Mouse (Mus musculus) cerebellum, postnatal 14 days (tissue): ENCODE measurements around the gene Rpl39.
"Not testable (repeated sequence)": the region's sequence is repeated elsewhere in the genome, so short reads cannot be mapped to it uniquely, and the experiment has no call there.

Source experiments
- DNase-seq, 2 experiments: peaks; one replicate each; pipeline ENCODE4 v3.0.0; 2021; ENCODE audit warnings: mixed read lengths in 2 of 2

Rpl39 gene

DNA sequence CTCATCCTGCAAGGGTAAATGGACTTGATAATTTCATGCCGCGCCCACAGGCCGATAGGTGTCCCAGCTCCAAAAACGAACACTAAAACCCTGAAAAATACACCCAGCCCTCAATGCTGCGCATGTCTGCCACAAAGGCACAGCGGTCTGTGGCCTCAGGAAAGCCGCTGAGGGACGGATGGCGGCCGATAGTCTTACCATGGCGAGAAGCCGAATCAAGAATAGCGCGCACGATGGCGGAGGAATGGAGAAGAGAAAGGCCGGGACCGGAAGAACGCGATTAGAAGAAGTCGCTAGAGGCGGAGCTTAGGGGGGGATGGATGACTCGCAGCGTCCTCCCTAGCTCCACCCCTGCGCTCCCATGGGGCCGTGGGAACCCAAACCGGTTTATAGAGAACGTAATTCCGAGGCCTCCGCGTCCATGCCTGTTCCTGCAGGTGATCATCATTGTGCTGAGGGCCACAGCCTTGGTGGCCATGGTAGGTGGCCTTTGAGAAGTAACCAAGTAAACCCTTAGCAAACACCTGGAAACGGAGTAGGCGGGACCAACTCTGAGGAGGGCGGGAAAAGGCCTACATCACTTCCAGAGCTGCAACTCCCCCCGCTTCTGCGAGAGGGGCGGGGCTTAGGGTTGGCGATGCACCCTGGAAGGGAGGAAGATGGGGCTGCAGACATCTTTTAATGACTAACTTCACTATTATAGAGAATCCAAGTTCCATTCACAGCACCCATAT is at the start of gene Rpl39:
Gene Rpl39, minus strand, starts transcription at position 476 of the 734 bp plus-strand sequence.
- peak; percentile 87 to 88 for DNase-seq

DNA sequence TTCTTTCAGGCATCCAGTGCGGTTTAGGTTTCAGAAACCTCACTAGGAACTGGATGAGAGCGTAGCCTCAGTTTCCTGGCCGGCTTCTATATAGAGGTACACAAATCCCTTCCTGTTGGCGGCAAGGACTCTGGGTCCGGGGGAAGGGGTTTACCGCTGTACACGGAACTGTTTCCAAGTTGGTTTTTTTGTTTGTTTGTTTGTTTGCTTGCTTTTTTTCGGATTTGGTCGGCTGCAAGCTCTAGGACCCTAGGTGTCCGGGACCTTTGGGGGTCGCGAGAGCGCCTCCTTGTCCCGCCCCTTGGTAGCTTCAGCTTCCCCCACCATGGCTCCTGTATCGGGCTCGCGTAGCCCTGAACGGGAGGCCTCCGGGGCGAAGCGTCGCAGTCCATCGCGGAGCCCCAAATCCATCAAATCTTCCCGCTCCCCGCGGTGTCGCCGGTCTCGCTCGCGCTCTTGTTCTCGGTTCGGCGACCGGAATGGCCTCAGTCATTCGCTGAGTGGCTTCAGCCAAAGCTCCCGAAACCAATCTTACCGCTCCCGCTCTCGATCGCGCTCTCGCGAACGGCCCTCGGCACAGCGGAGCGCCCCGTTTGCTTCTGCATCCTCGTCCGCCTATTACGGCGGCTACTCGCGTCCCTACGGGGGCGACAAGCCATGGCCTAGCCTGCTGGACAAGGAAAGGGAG is 41.6 kb upstream of the Rpl39 start, which contains the start of gene Nkap:
Gene Nkap, plus strand, starts transcription at position 125 of the 688 bp plus-strand sequence.
- peak; percentile 85 for DNase-seq

DNA sequence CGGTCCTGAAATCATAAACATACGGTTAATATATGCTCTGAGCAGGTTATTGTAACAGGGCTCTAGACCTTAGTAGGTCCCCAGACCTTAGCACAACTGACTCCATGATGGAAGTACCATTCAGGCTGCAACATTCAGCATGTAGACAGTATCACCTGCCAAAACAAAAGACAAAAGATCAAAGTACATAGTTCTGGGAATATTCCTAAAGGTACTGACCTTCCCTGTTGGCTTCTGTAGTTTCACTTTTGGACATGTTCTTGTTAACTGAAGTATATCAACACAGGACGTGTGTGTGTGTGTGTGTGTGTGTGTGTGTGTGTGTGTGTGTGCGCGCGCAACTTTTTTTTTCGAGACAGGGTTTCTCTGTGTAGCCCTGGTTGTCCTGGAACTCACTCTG is 40.3 kb upstream of the Rpl39 start:
- DNase-seq: no peak

DNA sequence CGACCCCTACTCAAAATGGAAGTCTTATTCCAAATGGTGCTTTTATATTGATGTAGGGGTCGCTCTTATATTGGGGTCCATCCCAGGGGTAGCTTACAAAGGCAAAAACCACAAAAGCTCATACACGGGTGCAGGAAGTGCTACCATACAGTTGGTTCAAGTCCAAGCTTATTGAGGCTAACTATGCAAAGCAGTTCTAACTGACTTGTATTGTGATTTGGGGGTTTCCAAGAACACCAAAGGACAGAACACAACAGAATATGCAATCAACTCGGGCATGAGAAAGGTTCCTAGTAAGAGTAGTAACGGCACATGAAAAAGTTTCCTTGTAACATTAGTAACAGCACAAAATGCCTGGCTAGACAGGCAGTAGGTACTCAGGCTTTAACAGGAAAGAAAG is 35.0 kb upstream of the Rpl39 start:
- no peak for DNase-seq

DNA sequence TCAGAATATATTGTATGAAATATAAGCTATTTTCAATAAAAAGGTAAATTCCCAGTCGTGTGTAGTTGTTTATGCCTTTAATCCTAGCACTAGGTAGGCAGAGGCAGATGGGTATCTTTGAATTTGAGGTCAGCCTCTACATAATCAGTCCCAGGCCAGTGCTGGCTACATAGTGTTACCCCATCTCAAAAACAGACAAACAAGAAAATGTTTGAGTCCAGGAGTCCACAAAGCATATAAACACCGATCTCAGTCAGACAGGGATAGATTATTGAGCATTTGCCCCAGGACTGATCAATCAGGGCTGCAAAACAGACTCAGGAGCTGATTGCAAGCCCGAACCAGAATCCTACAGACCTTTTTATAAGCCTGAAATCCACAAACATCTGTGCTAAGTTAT is 34.4 kb upstream of the Rpl39 start:
- DNase-seq: no peak

DNA sequence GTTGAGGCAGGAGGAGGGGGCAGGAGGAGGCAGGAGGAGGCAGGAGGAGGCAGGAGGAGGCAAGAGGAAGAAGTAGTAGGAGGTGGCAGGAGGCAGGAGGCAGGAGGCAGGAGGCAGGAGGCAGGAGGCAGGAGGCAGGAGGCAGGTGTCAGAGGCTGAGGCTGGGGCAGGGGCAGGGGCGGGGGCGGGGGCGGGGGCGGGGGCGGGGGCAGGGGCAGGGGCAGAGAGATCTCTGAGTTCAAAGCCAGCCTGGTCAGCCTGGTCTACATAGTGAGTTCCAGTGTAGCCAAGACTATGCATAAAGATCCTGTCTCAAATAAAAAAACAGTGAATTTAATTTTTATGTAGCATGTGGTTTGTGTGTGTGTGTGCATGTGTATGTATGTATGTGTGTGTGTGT is 31.9 kb upstream of the Rpl39 start:
- no peak for DNase-seq

DNA sequence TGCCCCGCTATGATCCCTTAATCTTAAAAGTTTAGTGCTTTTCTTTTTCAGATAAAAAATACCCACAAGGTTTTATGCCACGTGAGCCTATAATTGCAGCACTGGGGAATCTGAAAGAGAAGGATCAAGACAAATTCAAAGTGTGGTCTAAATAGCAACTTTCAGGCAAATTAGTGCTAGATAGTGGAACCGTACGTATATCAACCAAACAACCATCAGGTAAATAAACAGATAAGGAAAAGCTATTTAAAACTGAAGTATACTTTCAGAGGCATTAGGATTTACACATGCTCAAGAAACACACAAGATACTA is 25.6 kb upstream of the Rpl39 start:
- no peak for DNase-seq

DNA sequence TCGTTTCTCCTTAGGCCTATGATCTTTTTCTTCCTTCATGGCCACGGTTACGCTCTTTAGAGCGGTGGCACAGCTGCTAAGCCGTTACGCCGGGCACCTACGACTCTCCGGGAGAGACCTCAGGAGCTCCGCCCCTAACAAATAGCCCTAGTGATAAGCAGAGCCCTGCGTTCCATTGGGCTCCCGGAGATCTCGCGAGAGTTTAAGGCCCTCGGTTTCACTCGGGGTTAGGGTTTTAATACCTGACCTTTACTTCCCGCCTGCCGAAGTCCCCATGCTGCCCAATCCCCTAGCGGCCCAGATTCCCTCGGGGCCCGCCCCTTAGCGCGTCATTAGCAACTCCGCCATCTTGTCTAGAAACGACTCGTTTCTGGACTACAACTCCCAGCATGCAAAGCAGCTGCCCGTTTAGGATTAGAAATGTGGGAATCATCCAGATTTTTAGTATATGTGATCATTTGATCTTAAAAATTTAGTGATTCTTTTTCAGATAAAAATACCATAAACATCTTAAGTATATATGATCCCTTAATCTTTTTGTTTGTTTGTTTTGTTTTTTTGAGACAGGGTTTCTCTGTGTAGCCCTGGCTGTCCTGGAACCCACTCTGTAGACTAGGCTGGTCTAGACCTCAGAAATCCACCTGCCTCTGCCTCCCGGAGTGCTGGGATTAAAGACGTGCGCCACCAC is 25.1 kb upstream of the Rpl39 start, which contains the start of gene Upf3b:
Gene Upf3b, minus strand, starts transcription at position 130 of the 688 bp plus-strand sequence.
- DNase-seq: peak; percentile 91

DNA sequence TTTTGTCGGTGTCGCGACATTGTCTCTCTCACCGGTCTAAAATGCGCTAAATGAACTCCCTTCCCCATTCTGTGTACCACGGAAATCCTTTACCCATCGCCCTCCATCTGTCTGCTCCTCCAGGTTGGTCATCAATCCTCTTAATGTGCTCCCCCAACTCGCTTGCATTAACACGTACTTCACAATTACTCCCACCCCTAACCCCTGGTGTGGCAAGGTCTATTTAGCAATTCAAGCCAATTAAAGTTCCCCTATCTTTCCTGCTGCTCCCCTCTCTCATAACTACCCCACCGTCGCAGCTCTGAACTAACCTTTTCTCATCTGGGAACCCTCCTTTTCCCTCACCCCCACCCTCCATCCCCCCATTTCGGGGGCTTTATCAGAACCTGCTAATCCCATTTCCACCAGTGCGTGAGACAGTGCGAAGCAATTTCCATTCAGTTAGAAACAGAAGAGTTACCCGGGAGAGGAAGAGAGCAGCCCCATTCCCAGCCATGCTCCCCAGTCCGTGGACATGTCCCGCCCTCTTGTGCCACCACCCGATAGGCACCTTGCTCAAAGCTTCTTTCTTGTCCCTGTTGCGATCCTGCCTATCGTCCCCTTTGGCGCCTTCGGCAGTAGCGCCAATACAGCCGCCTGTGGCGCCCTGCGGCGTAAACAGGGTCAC is 24.5 kb upstream of the Rpl39 start:
- no peak for DNase-seq

DNA sequence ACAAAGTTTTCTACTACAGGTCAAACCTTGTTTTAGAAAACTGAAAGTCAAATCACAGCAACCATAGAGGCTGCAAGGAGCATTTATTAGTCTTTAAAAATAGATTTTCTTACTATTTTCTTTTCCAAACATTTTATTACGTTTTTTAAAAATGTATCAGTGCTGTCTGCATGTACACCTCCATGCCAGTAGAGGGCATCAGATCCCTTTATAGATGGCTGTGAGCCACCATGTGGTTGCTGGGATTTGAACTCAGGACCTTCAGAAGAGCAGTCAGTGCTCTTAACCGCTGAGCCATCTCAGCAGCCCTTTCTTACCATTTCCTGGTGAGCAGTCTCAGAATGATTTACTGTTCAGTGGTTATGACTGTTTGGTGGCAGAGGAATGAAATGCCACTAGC is 18.6 kb upstream of the Rpl39 start:
- no peak for DNase-seq

DNA sequence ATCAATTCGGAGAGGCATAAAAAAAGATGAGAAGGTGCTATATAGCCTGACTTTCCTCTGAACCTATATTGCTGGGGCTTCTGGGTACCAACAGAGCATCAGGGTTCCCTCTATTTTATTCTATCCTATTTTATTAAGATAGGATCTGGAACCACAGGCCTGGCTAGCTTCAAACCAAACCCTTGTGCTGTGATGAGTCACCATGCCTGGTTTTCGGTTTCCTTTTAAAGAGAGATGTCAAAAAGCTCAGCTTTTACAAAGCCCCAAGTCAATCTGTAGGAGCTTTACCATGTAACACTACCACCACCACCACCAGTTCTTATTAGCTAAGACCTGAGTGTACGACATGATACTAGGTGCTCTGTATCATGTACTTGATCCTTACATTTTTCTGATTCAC is 13.5 kb upstream of the Rpl39 start:
- DNase-seq: no peak

DNA sequence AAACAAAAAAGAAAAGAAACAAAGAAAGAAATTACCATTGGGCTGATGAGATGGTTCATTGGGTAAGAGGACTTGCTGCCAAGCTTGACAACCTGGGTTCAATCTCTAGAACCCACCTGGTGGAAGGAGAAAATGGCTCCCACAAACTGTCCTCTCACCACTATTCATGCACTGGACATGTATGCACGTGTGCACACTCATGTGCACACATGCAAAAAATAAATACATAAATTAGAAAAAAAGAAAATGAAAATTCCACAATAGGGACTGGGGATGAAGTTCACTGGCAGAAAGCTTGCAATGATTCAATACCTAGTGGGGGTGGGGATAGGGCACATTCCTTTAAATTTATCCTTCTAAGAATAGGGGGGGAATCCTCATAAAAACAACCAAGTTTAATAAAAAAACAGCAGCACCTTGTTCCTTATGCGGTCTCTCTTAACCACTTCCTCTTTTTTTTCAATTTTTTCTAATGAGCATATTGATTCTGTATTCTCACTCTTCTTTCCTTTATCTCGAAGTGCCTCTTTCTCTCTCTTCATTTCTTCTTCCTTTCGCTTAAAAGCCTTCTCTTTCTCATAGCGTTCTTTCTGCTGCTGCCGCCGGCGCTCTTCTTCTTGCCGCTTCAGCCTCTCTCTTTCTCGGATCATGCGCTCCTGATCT is 10.0 kb upstream of the Rpl39 start:
- no peak for DNase-seq

DNA sequence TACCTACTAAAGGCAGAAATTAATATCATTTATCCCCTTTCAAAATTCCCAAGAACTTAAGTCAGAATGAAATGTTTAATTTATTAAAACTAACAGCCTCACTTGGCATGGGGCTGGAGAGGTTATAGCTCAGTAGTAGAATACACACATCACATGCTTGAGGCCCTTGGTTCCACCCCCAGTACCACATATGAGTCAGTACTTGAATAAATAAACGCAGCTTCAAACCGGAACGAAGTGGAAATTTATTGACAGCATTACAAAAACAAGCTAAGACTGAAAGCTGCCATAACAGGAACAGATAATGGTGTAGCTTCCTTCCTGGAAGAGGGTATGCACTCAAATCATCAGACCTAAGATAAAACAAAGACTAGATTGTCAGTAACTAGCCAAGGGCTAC is 6.3 kb upstream of the Rpl39 start:
- no peak for DNase-seq

DNA sequence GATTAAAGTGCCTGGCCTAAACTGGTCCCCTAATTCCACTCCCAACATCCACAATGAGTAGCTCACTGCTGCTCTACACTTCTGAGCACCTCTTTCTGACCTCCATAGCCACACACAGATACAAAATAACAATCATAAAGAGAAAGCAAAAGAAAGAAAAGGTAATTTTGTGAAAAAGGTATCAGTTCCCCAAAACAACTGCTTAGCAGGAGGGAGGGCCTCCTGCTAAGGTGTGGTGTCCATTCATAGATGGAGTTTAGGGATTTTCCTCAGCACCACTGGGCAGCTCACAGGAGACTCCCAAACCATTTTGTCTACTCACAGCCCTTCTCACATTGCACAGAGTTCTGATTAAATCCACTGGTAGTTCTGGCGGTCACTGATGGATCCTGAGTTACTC is 3.6 kb upstream of the Rpl39 start:
- DNase-seq: no peak

DNA sequence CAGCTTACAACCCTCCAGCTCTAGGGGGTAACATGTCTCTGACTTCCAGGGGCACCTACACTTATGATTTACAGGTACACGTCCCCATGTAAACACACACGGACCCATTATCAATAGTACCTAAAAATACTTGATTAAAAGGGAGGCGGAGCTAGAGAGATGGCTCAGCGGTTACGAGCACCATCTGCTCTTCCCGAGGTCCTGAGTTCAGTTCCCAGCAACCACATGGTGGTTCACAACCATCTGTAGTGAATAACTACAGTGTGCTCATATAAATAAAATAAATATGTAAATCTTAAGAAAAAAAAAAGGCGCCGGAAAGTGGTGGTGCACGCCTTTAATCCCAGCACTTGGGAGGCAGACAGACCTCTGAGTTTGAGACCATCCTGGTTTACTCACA is 463 bp upstream of the Rpl39 start:
- DNase-seq: peak in 1 of 2 experiments; percentile 10

DNA sequence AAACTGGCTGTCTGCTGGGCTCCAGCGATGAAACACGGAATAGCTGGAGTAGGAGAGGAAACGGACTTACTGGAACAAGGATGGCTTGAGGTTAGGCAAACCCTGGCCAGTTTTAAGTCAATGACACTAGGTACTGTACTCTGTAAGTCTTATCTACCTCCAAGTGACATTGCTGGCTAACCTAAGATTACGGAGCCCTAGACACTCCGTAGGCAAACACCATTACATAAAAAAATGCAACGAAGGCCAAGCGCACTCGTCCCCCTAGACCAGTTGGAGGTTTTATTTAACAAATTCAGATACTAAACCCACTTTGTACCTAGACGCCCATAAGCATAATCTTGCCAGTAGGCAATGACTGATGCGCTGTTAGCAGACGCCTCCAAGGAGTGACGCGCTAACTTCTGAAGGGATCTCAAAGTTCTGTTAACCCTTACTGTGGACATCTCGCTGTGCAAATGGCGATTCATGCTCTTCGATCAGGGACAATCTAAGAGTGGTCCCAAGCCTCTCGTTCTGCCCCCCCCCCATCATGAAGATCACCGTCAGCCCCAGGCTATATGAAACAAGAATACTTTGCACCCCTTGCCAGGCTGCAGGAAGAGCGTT is 780 bp downstream of the Rpl39 start:
- DNase-seq: peak; percentile 20 to 22

DNA sequence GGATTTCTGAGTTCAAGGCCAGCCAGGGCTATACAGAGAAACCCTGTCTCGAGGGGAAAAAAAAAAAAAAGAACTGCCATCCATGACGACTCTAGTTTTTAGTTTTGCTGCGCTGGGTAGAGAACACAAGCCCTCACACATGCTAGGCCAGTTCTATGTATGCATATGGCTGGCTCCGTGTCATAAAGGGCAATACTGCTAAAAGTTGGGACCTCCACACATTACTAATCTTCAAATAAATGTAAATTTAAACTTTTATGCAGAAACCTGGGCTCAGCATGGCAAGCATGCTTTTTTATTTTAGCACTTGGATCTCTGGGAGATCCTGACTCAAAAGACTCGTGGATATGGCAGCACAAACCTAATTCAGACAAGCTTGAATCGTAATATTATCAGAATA is 4.0 kb downstream of the Rpl39 start:
- DNase-seq: no peak

DNA sequence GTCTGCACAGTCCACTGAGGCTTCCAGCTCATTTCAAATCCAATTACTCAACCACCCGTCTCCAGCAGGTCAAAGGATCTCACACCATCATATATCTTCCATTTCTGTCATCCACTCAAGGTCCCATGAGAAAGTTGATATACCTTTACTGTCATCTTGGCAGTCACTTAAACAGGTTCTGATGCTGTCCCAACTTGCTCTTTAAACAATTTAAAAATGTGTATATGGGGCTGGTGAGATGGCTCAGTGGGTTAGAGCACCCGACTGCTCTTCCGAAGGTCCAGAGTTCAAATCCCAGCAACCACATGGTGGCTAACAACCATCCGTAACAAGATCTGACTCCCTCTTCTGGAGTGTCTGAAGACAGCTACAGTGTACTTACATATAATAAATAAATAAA is 4.9 kb downstream of the Rpl39 start:
- DNase-seq: not testable (repeated sequence)

DNA sequence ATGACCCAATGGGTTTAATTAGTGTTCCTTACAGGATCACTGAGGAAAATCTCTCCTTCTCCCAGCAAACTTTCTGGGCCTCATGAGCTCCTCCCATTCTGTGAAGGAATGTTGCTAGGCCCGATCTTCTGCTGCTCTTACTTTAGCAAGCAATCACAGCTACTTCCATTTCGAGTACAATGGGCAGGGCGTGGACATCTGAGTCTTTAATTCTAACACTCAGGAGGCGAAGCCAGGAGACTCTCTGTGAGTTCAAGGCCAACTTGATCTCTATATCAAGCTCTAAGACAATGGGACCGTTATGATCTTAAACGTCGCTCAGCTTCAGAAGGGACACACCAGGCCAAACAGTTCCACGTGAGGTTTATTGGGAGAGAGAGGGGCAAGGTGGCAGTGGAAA is 8.6 kb downstream of the Rpl39 start:
- DNase-seq: no peak

DNA sequence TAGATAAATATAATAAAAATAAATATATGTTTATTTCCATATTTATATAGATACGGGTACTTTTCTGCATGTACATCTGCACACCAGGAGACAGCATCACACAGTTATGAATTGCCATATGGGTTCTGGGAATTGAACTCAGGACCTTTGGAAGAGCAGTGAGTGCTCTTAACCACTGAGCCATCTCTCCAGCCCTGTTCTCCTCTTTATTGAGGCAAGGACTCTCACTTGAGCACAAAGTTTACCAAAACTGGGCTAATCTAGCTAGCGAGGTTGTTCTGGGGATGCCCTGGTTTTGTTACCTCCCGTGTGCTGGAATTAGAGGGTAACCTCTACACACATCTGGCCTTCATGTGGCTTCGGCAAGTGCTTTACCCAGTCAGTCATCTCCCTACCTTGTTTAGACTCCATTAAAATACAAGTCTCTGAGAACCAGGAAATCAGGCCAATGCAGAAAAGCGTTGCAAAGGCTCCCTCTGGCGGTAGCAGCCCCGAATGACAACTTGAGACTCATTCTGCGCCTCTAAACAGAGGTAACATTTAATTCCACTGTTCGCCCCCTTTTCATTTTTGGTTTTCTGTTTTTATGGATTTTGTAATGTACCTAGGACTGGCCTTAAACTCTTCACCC is 10.8 kb downstream of the Rpl39 start:
- DNase-seq: peak; percentile 75 to 82

DNA sequence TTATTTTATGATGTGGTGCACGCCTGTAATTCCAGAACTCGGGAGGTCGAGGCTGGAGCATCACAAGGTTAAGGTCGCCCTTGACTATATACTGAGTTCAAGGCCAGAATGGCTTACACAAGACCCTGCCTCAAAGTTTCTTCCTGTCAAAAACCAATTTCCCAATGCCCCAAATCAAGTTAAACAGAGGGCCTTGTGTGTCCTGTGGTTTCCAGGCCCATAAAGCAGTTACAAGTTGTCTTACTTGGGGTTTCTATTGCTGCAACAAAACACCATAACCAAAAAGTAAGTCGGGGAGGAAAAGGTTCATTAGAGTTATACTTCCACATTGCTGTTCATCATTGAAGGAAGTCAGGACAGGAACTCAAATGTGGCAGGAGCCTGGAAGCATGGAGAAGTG is 16.4 kb downstream of the Rpl39 start:
- no peak for DNase-seq

DNA sequence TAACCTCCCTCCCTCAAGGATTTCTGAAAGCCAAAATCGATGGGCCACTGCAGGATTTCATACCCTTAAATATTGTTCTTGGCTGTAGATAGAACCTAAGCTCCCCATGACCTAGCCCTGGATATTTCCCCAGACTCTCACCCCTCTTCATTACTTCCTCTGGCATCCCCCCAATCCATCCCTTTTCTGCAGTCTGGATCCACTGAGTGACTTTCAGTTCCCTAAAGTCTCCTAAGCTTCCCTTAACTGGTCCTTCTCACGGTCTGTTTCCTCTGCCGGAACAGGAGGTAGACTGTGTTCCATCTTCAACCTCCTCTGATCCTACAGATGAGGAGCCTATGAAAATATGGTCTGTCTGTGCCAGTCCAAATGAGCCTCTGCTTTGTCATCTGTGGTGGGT is 17.9 kb downstream of the Rpl39 start:
- DNase-seq: no peak
